Mouse (Mus musculus): ENCODE measurements around the gene Spag7. TPM values are rescaled to one million over a fixed set of nuclear protein-coding genes. Genes with fewer than 3 reads are reported as not detected.

Gene Spag7
- polyA plus RNA-seq, 1 experiment from 2014 or later = 149 TPM

DNA sequence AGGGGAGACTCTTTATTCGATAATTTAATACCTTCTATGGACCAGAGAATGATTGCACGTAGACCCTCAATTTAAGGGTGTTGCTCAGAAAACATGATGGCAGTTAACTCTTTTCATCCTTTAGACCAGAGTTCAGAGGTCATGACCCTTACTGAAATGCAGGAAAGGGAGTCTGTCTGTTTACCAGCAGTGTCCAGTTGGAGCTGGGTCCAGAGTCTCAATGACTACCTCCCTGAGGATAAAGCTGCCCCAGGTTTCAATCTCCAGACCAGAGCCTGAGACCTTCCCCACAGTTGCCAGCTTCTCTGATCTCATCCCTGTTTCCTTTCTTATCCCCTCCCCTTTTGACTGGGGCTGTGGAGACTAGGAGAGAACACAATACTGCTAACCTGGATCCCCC lies 9.4 kb upstream of the Spag7 start:
- no peaks in the 10 kb centered on the region for H3K27me3 ChIP-seq
- H3K4me2 ChIP-seq = no peak overlapping the region
- H3K27ac ChIP-seq = no peak overlapping the region
- WGBS = 72% methylated on average over 2 of the region's 2 CpGs
- no peak for ATAC-seq (ENCODE audit: low FRiP score)
- peaks cover 16% of the 10 kb centered on the region for H3K4me1 ChIP-seq
- H3K36me3 ChIP-seq (replicated peaks) = peaks cover 58% of the 10 kb centered on the region
- H3K9me3 ChIP-seq = no peaks in the 10 kb centered on the region
- H3K9ac ChIP-seq = no peak overlapping the region
- no peak overlapping the region for H3K4me3 ChIP-seq (replicated peaks)

DNA sequence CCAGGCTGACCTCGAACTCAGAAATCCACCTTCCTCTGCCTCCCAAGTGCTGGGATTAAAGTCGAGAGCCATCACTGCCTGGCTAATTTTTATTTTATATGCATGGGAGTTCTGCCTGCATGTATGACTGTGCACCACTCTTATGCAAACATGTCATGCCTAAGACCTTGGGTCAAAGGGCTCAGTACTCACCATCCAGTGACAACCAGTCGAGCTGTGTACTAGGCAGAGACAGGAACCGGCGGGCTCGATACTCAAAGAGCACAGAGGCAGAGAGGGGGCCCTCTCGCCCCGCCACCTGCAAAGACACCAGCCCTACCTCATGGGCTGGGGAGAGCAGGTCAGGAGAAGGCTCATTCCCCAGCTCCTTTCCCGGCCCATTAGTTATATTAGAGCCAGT lies 8.9 kb upstream of the Spag7 start:
- Histone ChIP-seq H3K4me2 (no peak overlapping the region), H3K4me1 (peaks cover 16% of the 10 kb centered on the region), H3K9me3 (no peaks in the 10 kb centered on the region), H3K9ac (no peak overlapping the region), H3K4me3 (replicated peaks) (no peak overlapping the region), H3K27ac (no peak overlapping the region), H3K36me3 (replicated peaks) (peaks cover 54% of the 10 kb centered on the region), H3K27me3 (no peaks in the 10 kb centered on the region)
- ATAC-seq (ENCODE audit: low FRiP score) = no peak
- 79% methylated on average over 9 of the region's 9 CpGs for WGBS

DNA sequence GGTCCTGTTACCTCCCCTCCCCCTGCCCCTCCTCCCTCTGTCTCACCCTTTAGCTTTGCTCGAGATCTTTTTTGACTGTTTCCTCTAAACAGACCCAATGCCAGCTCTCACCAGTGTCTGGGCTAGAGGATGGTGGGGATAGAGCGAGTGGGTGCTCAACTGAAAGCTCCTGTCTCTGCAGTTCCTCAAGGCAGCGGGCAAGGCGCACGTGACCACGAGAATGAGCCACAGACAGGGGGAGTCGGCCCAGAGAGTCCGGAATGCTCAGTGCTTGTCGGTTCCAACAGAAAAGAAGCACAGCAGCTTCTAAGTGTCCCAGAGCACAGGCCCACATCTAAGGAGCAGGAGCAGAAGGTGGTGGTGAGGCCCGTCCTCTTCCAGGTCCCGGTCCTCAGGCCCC lies 5.3 kb upstream of the Spag7 start:
- Histone ChIP-seq H3K4me1 (peaks cover 14% of the 10 kb centered on the region), H3K27me3 (no peaks in the 10 kb centered on the region), H3K27ac (no peak overlapping the region), H3K4me2 (no peak overlapping the region), H3K4me3 (replicated peaks) (no peak overlapping the region), H3K9me3 (no peaks in the 10 kb centered on the region), H3K36me3 (replicated peaks) (peaks cover 39% of the 10 kb centered on the region), H3K9ac (no peak overlapping the region)
- no peak for ATAC-seq (ENCODE audit: low FRiP score)
- WGBS = 65% methylated on average over 11 of the region's 11 CpGs

DNA sequence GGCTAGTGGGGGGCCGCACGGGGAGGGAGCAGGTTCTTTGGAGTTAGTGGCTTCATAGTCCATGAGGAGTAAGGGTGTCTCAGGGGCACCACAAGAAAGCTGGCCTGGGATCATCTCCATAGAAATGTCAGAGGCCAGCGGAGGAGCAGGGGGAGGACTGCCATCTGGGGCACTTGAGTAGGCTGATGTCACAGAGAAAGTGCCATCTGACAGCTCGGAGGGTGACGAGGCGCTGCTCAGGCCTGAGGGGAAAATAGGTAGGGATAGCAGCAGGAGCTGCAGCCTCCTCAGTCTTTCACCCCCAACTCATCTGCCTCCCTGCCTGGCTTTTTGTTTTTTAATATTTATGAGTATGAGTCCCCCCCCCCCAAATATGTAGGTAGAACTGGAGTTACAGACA lies 4.8 kb upstream of the Spag7 start:
- WGBS = 63% methylated on average over 6 of the region's 6 CpGs
- no peak overlapping the region for H3K27ac ChIP-seq
- no peaks in the 10 kb centered on the region for H3K27me3 ChIP-seq
- H3K36me3 ChIP-seq (replicated peaks) = peaks cover 34% of the 10 kb centered on the region
- H3K4me1 ChIP-seq = peaks cover 14% of the 10 kb centered on the region
- H3K4me3 ChIP-seq (replicated peaks) = no peak overlapping the region
- H3K9ac ChIP-seq = no peak overlapping the region
- H3K4me2 ChIP-seq = no peak overlapping the region
- no peaks in the 10 kb centered on the region for H3K9me3 ChIP-seq
- ATAC-seq (ENCODE audit: low FRiP score) = no peak

DNA sequence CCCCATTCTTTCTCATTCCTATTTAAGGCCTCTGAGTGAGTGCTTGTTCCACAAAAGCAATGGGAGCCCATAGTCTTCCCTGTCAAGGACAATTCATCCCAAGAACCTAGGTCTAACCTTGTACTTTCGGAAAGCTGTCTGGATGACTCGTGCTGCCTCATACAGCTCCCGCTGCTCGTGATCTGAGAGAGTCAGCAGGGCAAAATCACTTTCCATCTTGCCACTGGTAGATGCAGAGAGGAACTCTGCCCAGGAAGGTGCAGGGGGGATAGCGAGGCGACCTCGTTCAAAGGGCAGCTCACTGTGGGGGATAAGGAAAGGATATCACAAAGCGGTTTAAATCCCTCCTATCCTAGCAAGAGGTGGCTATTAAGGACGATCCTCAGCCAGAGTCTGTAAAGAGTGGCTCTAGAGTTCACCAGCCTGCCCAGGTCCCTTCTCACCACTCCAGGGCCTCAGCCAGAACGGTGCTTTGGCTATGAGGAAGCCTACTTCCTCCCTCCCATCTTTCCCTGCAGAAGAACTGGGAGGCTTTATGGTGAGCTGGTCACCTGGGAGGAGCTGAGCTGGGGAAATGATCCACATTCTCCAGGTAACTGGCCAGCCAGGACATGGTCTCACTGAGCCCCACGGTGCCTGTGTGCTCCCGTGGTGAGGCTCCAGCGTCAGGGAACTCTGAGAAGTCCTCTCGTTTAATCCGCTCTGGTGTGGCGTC lies 2.3 kb upstream of the Spag7 start:
- Histone ChIP-seq H3K27ac (no peak overlapping the region), H3K9me3 (no peaks in the 10 kb centered on the region), H3K36me3 (replicated peaks) (peaks cover 30% of the 10 kb centered on the region), H3K9ac (peak overlapping the region; percentile 84; the same call in 1 of the 2 replicates), H3K27me3 (no peaks in the 10 kb centered on the region), H3K4me2 (0 out of 2 replicates have a peak overlapping the region, but pooled peaks have one; percentile 92), H3K4me3 (replicated peaks) (no peak overlapping the region), H3K4me1 (peaks cover 28% of the 10 kb centered on the region)
- WGBS = 77% methylated on average over 16 of the region's 16 CpGs
- ATAC-seq (ENCODE audit: low FRiP score) = no peak

- no peaks in the 10 kb centered on the region for H3K9me3 ChIP-seq
Observed at GRCm38 (mm10) chr11:70670483-70670882, 1.3 kb upstream of the Spag7 start.

DNA sequence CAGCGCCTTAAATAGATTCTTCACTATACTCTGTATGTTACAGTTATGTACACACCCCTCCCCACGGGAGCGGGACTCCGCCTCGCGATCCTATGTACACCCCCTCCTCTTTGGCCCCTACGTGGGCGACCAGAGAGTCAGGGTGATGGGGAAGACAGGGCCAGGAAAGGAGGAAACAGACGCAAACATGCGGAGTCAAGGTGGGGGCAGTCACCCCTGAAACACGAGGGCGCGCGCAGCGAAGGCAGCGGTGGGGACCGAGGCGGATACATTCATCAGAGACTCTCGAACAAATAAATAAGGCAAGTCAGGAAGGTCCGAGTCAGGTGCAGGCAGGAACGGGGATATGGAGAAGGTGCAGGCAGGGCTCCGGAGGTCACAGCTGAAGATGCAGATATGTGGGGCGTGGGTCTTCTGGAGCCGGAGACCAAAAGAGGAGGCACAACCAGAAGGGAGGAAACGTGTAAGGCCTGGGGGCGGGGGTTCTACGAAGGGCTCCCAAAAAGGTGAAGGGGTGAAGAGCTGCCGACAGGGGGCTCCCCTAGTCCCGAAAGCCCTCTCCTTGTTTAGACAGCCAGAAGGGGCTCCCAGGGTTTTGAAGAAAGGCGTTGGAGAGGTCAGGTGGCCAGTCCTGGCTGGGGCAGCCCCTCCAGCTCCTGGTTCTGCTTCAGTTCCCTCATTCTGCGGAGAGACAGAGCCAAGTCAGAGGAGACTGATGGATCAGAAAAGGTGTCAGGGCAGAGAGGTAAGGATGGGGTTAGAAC lies 548 bp upstream of the Spag7 start:
- H3K9ac ChIP-seq = peak overlapping the region; percentile 84
- H3K9me3 ChIP-seq = no peaks in the 10 kb centered on the region
- ATAC-seq (ENCODE audit: low FRiP score) = peak; percentile 60
- no peaks in the 10 kb centered on the region for H3K27me3 ChIP-seq
- H3K4me1 ChIP-seq = peaks cover 28% of the 10 kb centered on the region
- peak overlapping the region; percentile 98 for H3K27ac ChIP-seq
- peak overlapping the region; percentile 64 for H3K4me3 ChIP-seq (replicated peaks)
- peak overlapping the region; percentile 92 for H3K4me2 ChIP-seq
- peaks cover 28% of the 10 kb centered on the region for H3K36me3 ChIP-seq (replicated peaks)
- WGBS = under 1% methylated on average over 31 of the region's 31 CpGs

More at GRCm38 (mm10) chr11:70670483-70670882, 1.3 kb upstream of the Spag7 start:
- H3K27me3 ChIP-seq = no peaks in the 10 kb centered on the region
- H3K4me1 ChIP-seq = peaks cover 28% of the 10 kb centered on the region
- H3K36me3 ChIP-seq (replicated peaks) = peaks cover 26% of the 10 kb centered on the region
- peak overlapping the region; percentile 92 for H3K4me2 ChIP-seq
- WGBS = 48% methylated on average over 14 of the region's 14 CpGs
- peak overlapping the region; percentile 98 for H3K27ac ChIP-seq
- ATAC-seq (ENCODE audit: low FRiP score) = no peak
- H3K4me3 ChIP-seq (replicated peaks) = peak overlapping the region; percentile 64
- peak overlapping the region; percentile 84 for H3K9ac ChIP-seq

GRCm38 (mm10) chr11:70668335-70668770 lies 863 bp downstream of the Spag7 start:
- Histone ChIP-seq H3K4me1 (peaks cover 28% of the 10 kb centered on the region), H3K27me3 (no peaks in the 10 kb centered on the region), H3K4me2 (peak overlapping the region; percentile 78), H3K36me3 (replicated peaks) (peaks cover 32% of the 10 kb centered on the region), H3K9ac (peak overlapping the region; percentile 59), H3K27ac (peak overlapping the region; percentile 98), H3K4me3 (replicated peaks) (peak overlapping the region; percentile 64), H3K9me3 (no peaks in the 10 kb centered on the region)
- peak; percentile 42 for ATAC-seq (ENCODE audit: low FRiP score)
- under 1% methylated on average over 15 of the region's 15 CpGs for WGBS

DNA sequence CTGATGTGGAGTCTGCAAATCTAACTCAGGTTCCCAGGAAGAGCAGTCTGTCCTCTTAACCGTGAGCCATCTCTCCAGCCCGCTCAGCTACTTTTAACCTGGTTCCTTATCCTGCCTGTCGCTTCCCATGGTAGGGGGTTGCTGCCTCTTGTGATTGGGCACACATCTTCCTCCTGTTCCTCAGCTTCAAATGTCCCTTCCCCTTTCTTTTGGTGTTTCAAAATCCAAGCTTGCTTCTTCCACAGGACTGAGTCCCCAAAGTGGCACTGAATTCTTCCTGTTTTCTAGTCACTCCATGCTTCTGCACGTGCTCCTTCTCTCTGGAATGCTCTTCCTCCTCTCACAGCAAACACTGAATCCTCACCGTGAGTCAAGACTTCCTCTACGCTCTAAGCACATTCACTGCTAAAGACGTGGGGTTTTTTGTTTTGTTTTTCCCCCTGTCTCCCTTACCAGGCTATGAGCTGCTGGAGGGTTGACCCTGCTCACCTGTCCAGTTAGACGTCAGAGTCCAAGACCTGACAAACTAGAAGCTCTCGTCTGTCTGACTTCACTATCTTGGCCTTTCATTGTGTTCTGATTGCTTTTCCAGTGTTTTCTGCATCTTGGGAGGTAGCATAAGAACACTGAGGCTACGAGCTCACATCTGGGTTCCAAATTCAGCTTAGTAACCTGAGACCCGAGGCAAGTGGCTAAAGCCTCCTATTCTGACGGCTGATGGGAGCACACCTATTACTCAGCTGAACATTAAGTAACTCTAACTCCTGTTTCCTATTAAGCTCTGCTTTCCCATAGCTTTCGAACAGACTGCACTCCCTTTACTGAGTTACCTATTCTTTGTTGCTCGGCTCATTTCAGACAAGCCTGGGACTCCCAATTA lies 1.7 kb downstream of the Spag7 start:
- H3K36me3 ChIP-seq (replicated peaks) = peaks cover 41% of the 10 kb centered on the region

GRCm38 (mm10) chr11:70666687-70667086 lies 2.5 kb downstream of the Spag7 start:
- Histone ChIP-seq H3K27me3 (no peaks in the 10 kb centered on the region), H3K36me3 (replicated peaks) (peaks cover 47% of the 10 kb centered on the region), H3K4me1 (peaks cover 28% of the 10 kb centered on the region), H3K9ac (no peak overlapping the region), H3K9me3 (no peaks in the 10 kb centered on the region), H3K4me3 (replicated peaks) (no peak overlapping the region), H3K4me2 (no peak overlapping the region), H3K27ac (no peak overlapping the region)
- no peak for ATAC-seq (ENCODE audit: low FRiP score)
- 93% methylated on average over 8 of the region's 8 CpGs for WGBS

More for the DNA sequence above, 1.7 kb downstream of the Spag7 start:
- Histone ChIP-seq H3K4me3 (replicated peaks) (peak overlapping the region; percentile 64), H3K4me2 (peak overlapping the region; percentile 78), H3K9me3 (no peaks in the 10 kb centered on the region), H3K4me1 (peaks cover 28% of the 10 kb centered on the region), H3K9ac (peak overlapping the region; percentile 59; the same call in 1 of the 2 replicates), H3K27me3 (no peaks in the 10 kb centered on the region), H3K27ac (no peak overlapping the region)
- ATAC-seq (ENCODE audit: low FRiP score) = no peak
- 74% methylated on average over 14 of the region's 14 CpGs for WGBS

GRCm38 (mm10) chr11:70664741-70665140 lies 4.5 kb downstream of the Spag7 start:
- no peak overlapping the region for H3K4me3 ChIP-seq (replicated peaks)
- H3K4me1 ChIP-seq = peaks cover 13% of the 10 kb centered on the region
- 92% methylated on average over 9 of the region's 9 CpGs for WGBS
- H3K36me3 ChIP-seq (replicated peaks) = peaks cover 47% of the 10 kb centered on the region
- no peak overlapping the region for H3K27ac ChIP-seq
- no peak for ATAC-seq (ENCODE audit: low FRiP score)
- H3K9ac ChIP-seq = no peak overlapping the region
- H3K9me3 ChIP-seq = no peaks in the 10 kb centered on the region
- no peak overlapping the region for H3K4me2 ChIP-seq
- H3K27me3 ChIP-seq = no peaks in the 10 kb centered on the region

GRCm38 (mm10) chr11:70663957-70664356 lies 5.3 kb downstream of the Spag7 start:
- Histone ChIP-seq H3K27me3 (no peaks in the 10 kb centered on the region), H3K4me2 (no peak overlapping the region), H3K9me3 (no peaks in the 10 kb centered on the region), H3K4me1 (peaks cover 13% of the 10 kb centered on the region), H3K27ac (no peak overlapping the region), H3K4me3 (replicated peaks) (no peak overlapping the region), H3K9ac (no peak overlapping the region), H3K36me3 (replicated peaks) (peaks cover 47% of the 10 kb centered on the region)
- ATAC-seq (ENCODE audit: low FRiP score) = no peak
- 95% methylated on average over 6 of the region's 6 CpGs for WGBS
